Comparison of ENCODE assay signal across 17 mouse cellular contexts in the genomic region with DNA sequence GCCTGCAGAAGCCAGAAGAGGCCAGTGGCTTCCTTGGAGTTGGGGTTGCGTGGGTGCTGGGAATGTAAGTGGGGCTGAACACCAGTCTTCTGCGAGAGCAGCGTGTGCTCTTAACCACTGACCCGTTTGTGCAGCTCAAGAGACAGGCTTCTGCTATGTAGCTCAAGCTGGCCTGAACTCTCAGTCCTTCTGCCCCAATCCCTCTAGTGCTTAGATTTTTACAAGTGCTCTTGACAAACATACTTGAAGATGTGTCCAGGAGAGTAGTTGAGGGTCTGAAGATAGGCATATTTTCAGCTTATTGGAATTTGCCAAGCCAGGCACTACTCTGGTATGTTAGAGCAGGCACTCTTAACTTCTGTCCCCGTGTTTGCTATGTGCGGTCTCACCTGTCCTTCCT.
"Had no signal": no experiment of that assay in that cellular context is flagged by ENCODE, and none has a peak within 500 bp of the region (broad histone marks: within the 10 kb centered on the region; RNA-seq: fewer than 3 reads in every experiment).

No protein-coding gene starts in this region.

- DNase-seq: liver; liver, embryonic 13.5 days; liver, postnatal 0 days; right cerebral cortex, postnatal 14 days; thymus, adult 2 months; thymus, postnatal 25 days; thymus, postnatal 4 days had no signal

- ATAC-seq: liver, postnatal 0 days; midbrain, embryonic 13.5 days; midbrain, embryonic 15.5 days had no signal

- H3K4me3 ChIP-seq: liver, embryonic 13.5 days; liver, embryonic 15.5 days; megakaryocyte, embryonic 14.5 days; midbrain, embryonic 13.5 days; midbrain, embryonic 15.5 days; neural tube, embryonic 12.5 days; stomach, embryonic 15.5 days had no signal

- H3K9me3 ChIP-seq: liver, embryonic 13.5 days; liver, embryonic 15.5 days; megakaryocyte, embryonic 14.5 days; midbrain, embryonic 13.5 days; midbrain, embryonic 15.5 days; neural tube, embryonic 12.5 days; stomach, embryonic 15.5 days had no signal

- H3K4me2 ChIP-seq: liver, embryonic 11.5 days; liver, embryonic 13.5 days; liver, embryonic 15.5 days; midbrain, embryonic 11.5 days; midbrain, embryonic 13.5 days; midbrain, embryonic 15.5 days; neural tube, embryonic 12.5 days; stomach, embryonic 15.5 days had no signal

- H3K4me1 ChIP-seq: midbrain, embryonic 13.5 days; midbrain, embryonic 15.5 days; neural tube, embryonic 12.5 days; stomach, embryonic 15.5 days had no signal

- H3K27me3 ChIP-seq: liver, embryonic 13.5 days; liver, embryonic 15.5 days; megakaryocyte, embryonic 14.5 days; midbrain, embryonic 13.5 days; midbrain, embryonic 15.5 days; neural tube, embryonic 12.5 days; stomach, embryonic 15.5 days had no signal

- H3K9ac ChIP-seq: liver, embryonic 13.5 days; liver, embryonic 15.5 days; liver, postnatal 0 days; midbrain, embryonic 13.5 days; midbrain, embryonic 15.5 days; neural tube, embryonic 12.5 days; stomach, embryonic 15.5 days had no signal

- H3K27ac ChIP-seq: liver, embryonic 13.5 days; liver, embryonic 15.5 days; macrophage; midbrain, embryonic 13.5 days; midbrain, embryonic 15.5 days; neural tube, embryonic 12.5 days; stomach, embryonic 15.5 days; stomach, postnatal 0 days had no signal
